Mouse (Mus musculus) intestine, postnatal 0 days (tissue): ENCODE data around the gene Gm7247. TPM values are rescaled to one million over a fixed set of nuclear protein-coding genes. Genes with fewer than 3 reads are reported as not detected.
"Not testable (repeated sequence)": the region's sequence is repeated elsewhere in the genome, so short reads cannot be mapped to it uniquely, and the experiment has no call there.

Source experiments
- ATAC-seq: fragments of 200-750 bp; cut with Nextera tagmentation; 2 replicates; pipeline ENCODE4 v1.8.0; 2017; ENCODE audit warnings: mild to moderate bottlenecking, moderate TSS enrichment, moderate library complexity
- H3K27ac ChIP-seq: fragments of 300-500 bp; sonication (generic); 2 replicates; pipeline ENCODE4 v1.5.1; 2014; ENCODE audit warnings: mild to moderate bottlenecking, low read depth, low read length, moderate library complexity
- H3K27me3 ChIP-seq: fragments of 300-500 bp; sonication (generic); replicated peaks from 2 replicates; pipeline ENCODE4 v1.6.1; 2014; ENCODE audit warnings: low read length, mixed read lengths; ENCODE audit not compliant: control insufficient read depth, insufficient read depth
- H3K36me3 ChIP-seq: fragments of 300-500 bp; sonication (generic); 2 replicates; pipeline ENCODE4 v1.6.1; 2014; ENCODE audit warnings: mild to moderate bottlenecking, moderate library complexity; ENCODE audit not compliant: control insufficient read depth, insufficient read depth
- H3K4me1 ChIP-seq: fragments of 300-500 bp; sonication (generic); replicated peaks from 2 replicates; pipeline ENCODE4 v1.6.1; 2014; ENCODE audit warnings: antibody characterized with exemption, low read length, mixed read lengths; ENCODE audit not compliant: control insufficient read depth, insufficient read depth
- H3K4me2 ChIP-seq: fragments of 300-500 bp; sonication (generic); replicated peaks from 2 replicates; pipeline ENCODE4 v1.6.1; 2014; ENCODE audit warnings: low read depth, mild to moderate bottlenecking, moderate library complexity
- H3K4me3 ChIP-seq: fragments of 300-500 bp; sonication (generic); 2 replicates; pipeline ENCODE4 v1.5.1; 2014; ENCODE audit warnings: low read depth, low read length
- H3K9ac ChIP-seq: fragments of 300-500 bp; sonication (generic); 2 replicates; pipeline ENCODE4 v1.6.1; 2014; ENCODE audit warnings: mild to moderate bottlenecking, low read depth, low read length
- H3K9me3 ChIP-seq: fragments of 300-500 bp; sonication (generic); 2 replicates; pipeline ENCODE4 v1.6.1; 2016; ENCODE audit warnings: mixed run types; ENCODE audit not compliant: control insufficient read depth
- CTCF ChIP-seq: sonication (generic); IDR thresholded peaks from 2 replicates; pipeline ENCODE4 v1.5.1; 2016; ENCODE audit warnings: low read depth, mild to moderate bottlenecking, control low read depth, antibody characterized with exemption, moderate library complexity
- WGBS: fragments of 180-500 bp; shearing (Covaris S2); extraction: QIAGEN DNeasy Blood & Tissue Kit; methylation state at CpG from one replicate; pipeline ENCODE4 v1.1.7; 2014; 5-methylcytosine and 5-hydroxymethylcytosine counted together
- polyA plus RNA-seq: library from polyadenylated mRNA; unstranded; fragments of >200 nt; fragmentation: Nextera tagmentation; extraction: Ambion mirVana; gene quantifications from 2 replicates; pipeline ENCODE4 v1.2.1, GENCODE M21; 2015

Gene Gm7247
- polyA plus RNA-seq, 1 experiment from 2014 or later = not detected

DNA sequence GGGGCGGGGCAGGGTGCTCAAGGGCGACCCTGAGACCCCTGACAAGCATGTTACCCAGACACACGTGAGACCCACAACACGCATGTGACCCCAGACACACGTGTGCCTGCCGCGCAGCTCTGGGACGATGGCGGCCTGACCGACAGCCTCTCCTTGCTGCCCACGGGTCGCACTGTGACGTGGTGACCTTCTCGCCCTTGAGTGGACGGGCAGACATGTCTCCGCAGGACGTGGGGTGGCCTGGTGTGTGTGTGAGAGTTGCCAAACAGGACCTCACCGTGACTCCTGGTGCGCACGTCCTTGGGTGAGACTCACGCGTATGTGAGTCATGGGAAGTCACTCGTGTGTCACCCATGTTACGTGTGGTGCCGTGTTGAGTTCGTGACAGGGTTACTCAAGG, 73.5 kb downstream of the Gm7247 start:
- ATAC-seq = 0 out of 2 replicates have a peak, but pooled peaks have one; percentile 4
- no peak for TF ChIP-seq CTCF
- H3K4me2 ChIP-seq = no peak overlapping the region
- WGBS = 96% methylated on average over 26 of the region's 26 CpGs
- H3K4me3 ChIP-seq = no peak overlapping the region
- no peaks in the 10 kb centered on the region for H3K4me1 ChIP-seq
- H3K27me3 ChIP-seq = no peaks in the 10 kb centered on the region
- H3K9me3 ChIP-seq = no peaks in the 10 kb centered on the region
- no peaks in the 10 kb centered on the region for H3K36me3 ChIP-seq
- H3K9ac ChIP-seq = no peak overlapping the region
- H3K27ac ChIP-seq = no peak overlapping the region

DNA sequence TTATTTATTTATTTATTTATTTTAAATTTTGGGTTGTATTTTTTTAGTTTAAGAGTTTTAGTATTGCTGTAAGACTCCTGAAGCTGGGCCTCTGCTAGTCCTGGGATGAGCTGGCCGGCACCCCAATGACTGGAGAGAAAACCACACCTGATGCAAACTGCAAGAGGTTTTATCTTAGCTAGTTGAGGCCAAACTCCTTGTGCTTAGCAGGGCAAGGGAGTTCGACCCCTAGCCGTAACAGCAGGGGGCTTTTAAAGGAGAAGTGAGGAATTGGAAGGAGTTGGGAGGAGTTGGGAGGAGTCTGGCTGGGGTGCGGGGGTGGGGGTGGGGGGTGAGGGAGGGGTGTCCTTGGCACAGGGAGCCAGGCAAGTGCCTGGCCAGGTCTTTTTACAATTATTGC, 77.4 kb downstream of the Gm7247 start:
- Histone ChIP-seq H3K27me3 (no peaks in the 10 kb centered on the region), H3K4me2 (no peak overlapping the region), H3K9me3 (no peaks in the 10 kb centered on the region), H3K36me3 (no peaks in the 10 kb centered on the region), H3K4me1 (no peaks in the 10 kb centered on the region), H3K27ac (no peak overlapping the region), H3K4me3 (no peak overlapping the region), H3K9ac (no peak overlapping the region)
- no peak for ATAC-seq
- TF ChIP-seq CTCF = no peak
- whole genome bisulfite sequencing = 94% methylated on average over 4 of the region's 4 CpGs

DNA sequence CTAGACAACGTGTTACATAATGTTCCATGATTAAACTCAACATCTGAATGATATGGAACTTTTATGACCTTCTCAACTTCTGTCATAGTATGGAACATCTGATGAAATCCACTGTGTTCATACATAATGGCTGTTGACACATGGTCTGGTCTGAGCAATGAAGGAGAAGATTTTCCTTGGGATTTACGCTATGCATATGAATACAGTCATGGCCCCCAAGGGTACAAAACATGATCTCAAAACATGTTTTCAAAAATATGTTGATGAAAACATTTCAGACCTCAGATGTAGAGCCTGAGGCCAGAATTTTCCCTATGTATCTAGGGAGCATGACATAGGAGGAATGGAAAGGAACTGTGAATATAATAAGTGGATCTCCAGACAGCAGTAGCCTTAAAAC, 90.0 kb downstream of the Gm7247 start, which contains the start of gene Vmn2r89:
TSS of gene Vmn2r89 (plus strand) at position 301 of the 400 bp plus-strand sequence.
- WGBS = 75% methylated on average over 2 of the region's 2 CpGs
- not testable (repeated sequence) for H3K9me3 ChIP-seq, H3K9ac ChIP-seq, ATAC-seq, H3K4me3 ChIP-seq, H3K36me3 ChIP-seq, H3K27me3 ChIP-seq, H3K4me1 ChIP-seq, H3K27ac ChIP-seq, H3K4me2 ChIP-seq

GRCm38 (mm10) chr14:51480278-51480677, 118.7 kb downstream of the Gm7247 start:
- not testable (repeated sequence) for ATAC-seq, H3K27ac ChIP-seq, H3K27me3 ChIP-seq, H3K4me1 ChIP-seq, H3K9ac ChIP-seq, H3K36me3 ChIP-seq, H3K4me2 ChIP-seq, H3K9me3 ChIP-seq, H3K4me3 ChIP-seq
- 88% methylated on average over 10 of the region's 10 CpGs for WGBS

DNA sequence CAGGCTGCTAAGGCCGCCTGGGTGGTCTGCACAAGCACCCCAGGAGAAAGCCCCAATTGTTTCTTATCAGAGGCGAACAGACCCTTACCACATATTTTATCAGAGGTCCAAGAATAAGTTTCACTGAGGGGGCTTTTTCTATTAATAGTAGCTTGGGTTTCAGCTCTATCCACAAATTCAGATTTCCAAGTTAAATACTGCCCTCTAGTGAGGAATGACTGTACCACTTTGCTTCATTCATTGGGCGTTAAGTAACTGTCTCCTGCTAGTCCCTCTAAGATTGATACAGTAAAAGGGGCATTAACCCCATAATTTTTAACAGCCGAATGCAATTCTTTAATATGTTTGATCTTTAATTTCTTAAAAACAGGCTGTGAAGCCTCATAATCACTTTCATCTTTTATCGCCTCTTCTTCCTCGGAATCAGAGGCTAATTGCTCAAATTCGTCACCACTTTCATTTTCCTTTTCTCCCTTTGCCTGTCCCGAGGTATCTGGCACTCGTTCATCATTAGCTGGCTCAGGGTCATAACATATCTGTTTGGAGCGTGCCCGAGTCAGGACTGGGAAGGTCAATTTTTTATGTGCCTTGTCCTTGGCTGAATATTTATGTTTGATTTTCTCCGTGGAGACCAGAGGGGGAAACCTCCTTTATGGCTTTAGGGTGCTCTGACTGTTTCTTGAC, 119.9 kb downstream of the Gm7247 start:
- H3K4me3 ChIP-seq, H3K4me1 ChIP-seq, H3K27ac ChIP-seq, H3K27me3 ChIP-seq, H3K4me2 ChIP-seq, H3K36me3 ChIP-seq, H3K9me3 ChIP-seq, ATAC-seq, H3K9ac ChIP-seq: not testable (repeated sequence)
- 78% methylated on average over 12 of the region's 12 CpGs for WGBS
- TF ChIP-seq CTCF = peak; percentile 20; the same call in 1 of the 2 replicates

DNA sequence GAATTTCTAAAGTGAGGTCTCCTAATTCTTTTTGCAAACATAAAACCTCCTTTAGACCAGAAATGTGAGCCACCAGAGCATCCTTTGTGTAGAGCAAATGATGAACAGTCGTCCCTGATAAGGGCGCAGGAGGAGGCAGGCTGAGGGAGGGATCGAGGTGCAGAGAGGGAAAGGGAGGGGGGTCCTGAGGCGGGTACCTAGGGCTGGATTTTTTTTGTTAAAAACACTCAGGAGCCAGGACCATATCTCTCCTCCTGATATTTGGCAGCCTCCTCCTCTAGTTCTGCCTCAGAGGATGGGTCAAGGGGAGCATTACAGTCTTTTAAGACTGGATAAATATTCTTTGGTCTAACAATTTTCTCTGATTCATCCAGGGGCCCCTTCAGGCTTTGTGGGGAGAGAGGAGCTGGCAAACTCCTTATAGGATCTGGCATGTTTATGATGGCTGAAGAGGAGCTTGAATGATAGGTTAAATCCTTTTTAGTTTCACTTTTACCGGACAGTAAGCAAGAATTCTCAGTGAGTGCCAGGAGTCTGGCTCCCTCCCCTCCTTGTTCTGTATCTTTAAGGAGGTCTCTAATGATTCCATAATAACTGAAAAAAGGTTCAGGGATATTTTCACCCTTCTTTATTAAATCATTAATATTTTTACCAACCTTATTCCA, 120.6 kb downstream of the Gm7247 start:
- Histone ChIP-seq H3K27me3 (no peaks in the 10 kb centered on the region), H3K36me3 (no peaks in the 10 kb centered on the region), H3K27ac (no peak overlapping the region), H3K4me1 (no peaks in the 10 kb centered on the region), H3K9me3 (no peaks in the 10 kb centered on the region), H3K4me2 (peak overlapping the region; percentile 27; the same call in 1 of the 2 replicates), H3K9ac (no peak overlapping the region), H3K4me3 (no peak overlapping the region)
- no peak for ATAC-seq
- TF ChIP-seq CTCF = no peak
- 67% methylated on average over 5 of the region's 5 CpGs for WGBS

DNA sequence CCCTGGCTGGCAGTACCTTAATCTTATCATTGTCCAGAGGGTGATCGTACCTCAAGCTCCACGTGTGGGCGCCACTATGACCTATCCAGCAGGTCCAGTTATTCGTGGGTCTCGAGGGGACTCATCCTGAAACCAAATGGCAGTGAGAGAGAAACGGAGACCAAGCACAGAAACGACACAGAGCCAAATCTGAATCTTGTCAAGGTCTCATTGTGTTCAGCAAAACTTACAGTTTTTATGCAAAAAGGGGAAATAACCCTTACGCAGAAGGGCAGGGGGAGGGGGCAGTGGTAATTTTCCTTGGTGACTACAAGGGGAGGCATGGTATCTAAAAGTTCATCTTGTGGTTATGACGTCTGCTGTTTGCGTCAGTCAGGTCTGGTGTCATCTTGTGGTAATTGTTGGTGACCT, 121.4 kb downstream of the Gm7247 start:
- not testable (repeated sequence) for H3K36me3 ChIP-seq, H3K27ac ChIP-seq, H3K4me2 ChIP-seq, ATAC-seq, H3K9ac ChIP-seq, H3K27me3 ChIP-seq, H3K4me1 ChIP-seq, H3K4me3 ChIP-seq, H3K9me3 ChIP-seq
- 81% methylated on average over 10 of the region's 10 CpGs for WGBS
